Mouse (Mus musculus) C2C12 (cell line): ENCODE data around the gene Tcn2. TPM values are rescaled to one million over a fixed set of nuclear protein-coding genes. Genes with fewer than 3 reads are reported as not detected.
"Not testable (repeated sequence)": the region's sequence is repeated elsewhere in the genome, so short reads cannot be mapped to it uniquely, and the experiment has no call there.

ENCODE experiments used
- H3K27me3 ChIP-seq: one replicate; pipeline ENCODE4 v1.6.1; 2011; ENCODE audit not compliant: control insufficient read depth, insufficient read depth, insufficient read length
- H3K36me3 ChIP-seq: one replicate; pipeline ENCODE4 v1.6.1; 2011; ENCODE audit not compliant: control insufficient read depth, insufficient read depth
- H3K4me3 ChIP-seq: one replicate; pipeline ENCODE4 v1.5.1; 2011; ENCODE audit warnings: mild to moderate bottlenecking, control low read depth; ENCODE audit not compliant: poor library complexity, insufficient read depth, severe bottlenecking
- H3K79me2 ChIP-seq: one replicate; pipeline ENCODE4 v1.6.1; 2011; ENCODE audit not compliant: control insufficient read depth, insufficient read depth
- H3K79me3 ChIP-seq: one replicate; pipeline ENCODE4 v1.6.1; 2011; ENCODE audit warnings: low read depth, control low read depth
- H3ac ChIP-seq: one replicate; pipeline ENCODE3; 2011; ENCODE audit warnings: low read depth; ENCODE audit not compliant: control insufficient read depth, insufficient read length
- CEBPB ChIP-seq: IDR thresholded peaks from one replicate; pipeline ENCODE4 v1.6.1; 2011; ENCODE audit warnings: low read depth, mild to moderate bottlenecking, control low read depth, moderate library complexity
- CTCF ChIP-seq: IDR thresholded peaks from one replicate; pipeline ENCODE4 v1.5.1; 2011; ENCODE audit not compliant: control insufficient read depth, insufficient read depth, insufficient read length
- FOSL1 ChIP-seq: IDR thresholded peaks from one replicate; pipeline ENCODE4 v1.8.0; 2011; ENCODE audit warnings: mild to moderate bottlenecking, low read length; ENCODE audit not compliant: poor library complexity, insufficient read depth, severe bottlenecking
- MAX ChIP-seq: IDR thresholded peaks from one replicate; pipeline ENCODE4 v1.6.1; 2011; ENCODE audit warnings: mild to moderate bottlenecking, control low read depth
- MYOD1 ChIP-seq: IDR thresholded peaks from one replicate; pipeline ENCODE4 v1.6.1; 2011; ENCODE audit warnings: low read depth; ENCODE audit not compliant: control insufficient read depth, insufficient read length
- MYOG ChIP-seq: IDR thresholded peaks from one replicate; pipeline ENCODE4 v1.6.1; 2011; ENCODE audit not compliant: control insufficient read depth, insufficient read length; ENCODE audit errors: extremely low read depth
- USF1 ChIP-seq: IDR thresholded peaks from one replicate; pipeline ENCODE4 v1.6.1; 2011; ENCODE audit warnings: low read depth, mild to moderate bottlenecking, control low read depth, moderate library complexity
- polyA plus RNA-seq: library from polyadenylated mRNA; unstranded; fragments of >200 nt; fragmentation: generic; extraction: Trizol; gene quantifications from one replicate; pipeline ENCODE4 v1.2.1, GENCODE M21; 2012; ENCODE audit warnings: missing spikeins

Tcn2 gene
- polyA plus RNA-seq, 1 experiment: 3.4 TPM

DNA sequence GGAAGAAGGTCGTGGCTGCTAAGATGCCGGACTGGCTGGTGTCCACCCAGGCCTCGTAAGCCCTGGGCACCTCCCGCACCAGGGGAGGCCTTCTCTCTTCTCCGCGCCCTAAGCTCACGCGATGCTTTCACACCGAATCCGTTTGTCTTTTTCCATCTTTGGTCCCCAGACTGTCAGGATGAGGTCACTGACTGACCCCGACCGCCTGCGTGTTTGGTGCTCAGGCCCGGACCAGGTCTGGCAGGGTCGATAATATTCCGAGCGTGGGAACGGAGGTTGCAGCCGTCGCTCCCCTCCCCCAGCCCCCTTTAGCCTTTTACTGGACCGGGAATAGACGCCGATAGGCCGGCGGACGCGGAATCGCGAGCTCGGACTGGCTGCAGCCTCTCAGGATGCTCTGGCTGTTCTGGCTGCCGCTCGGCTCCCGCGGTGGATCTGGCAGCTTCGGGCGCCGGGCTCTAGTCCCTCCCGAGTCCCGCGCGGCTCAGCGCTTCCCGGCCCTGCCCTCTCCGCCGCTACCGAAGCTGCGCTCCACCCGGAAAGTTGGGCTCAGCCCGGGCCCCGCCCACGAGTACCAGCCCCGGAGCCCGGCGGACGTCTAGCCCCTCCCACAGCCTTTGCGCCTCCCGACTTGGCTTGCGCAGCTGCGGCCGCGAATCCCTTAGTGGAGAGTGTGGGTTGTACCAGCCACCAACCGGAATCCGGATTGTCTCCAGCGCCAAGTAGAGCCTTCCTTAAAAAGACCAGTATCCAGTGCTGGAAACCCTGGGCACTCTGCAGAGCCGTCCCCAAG is 18.4 kb downstream of the Tcn2 start:
- H3K27me3 ChIP-seq: no peaks in the 10 kb centered on the region
- no peak for TF ChIP-seq CEBPB
- TF ChIP-seq USF1: no peak
- no peak for TF ChIP-seq CTCF
- no peak for TF ChIP-seq MYOD1
- TF ChIP-seq FOSL1: no peak
- TF ChIP-seq MAX: no peak
- no peak for TF ChIP-seq MYOG

DNA sequence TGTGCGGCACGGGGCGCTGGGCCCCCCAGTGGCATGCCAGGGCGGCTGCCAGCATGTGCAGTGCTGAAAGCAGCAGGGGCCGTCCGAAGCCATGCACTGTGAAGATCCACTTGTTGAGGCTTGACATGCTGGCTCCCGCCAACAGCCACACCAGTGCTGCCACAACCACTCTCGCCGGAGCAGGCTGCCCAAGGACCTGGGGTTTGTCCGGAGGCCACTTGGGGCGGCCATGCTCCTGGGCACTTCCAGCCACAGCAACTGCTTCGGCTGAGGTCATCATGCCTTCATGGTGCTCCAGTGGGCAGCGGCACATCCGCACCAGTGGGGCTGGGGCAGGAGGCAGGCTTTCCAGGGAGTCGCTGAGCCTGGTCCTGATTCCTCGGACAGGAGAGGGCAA is 19.1 kb downstream of the Tcn2 start:
- Histone ChIP-seq H3ac (peak overlapping the region; percentile 72), H3K27me3 (no peaks in the 10 kb centered on the region), H3K79me3 (peaks cover 53% of the 10 kb centered on the region), H3K4me3 (peak overlapping the region; percentile 91), H3K36me3 (peaks cover 18% of the 10 kb centered on the region), H3K79me2 (peaks cover 58% of the 10 kb centered on the region)
- TF ChIP-seq USF1 (no peak), CEBPB (no peak), FOSL1 (no peak), CTCF (no peak), MAX (no peak), MYOG (no peak), MYOD1 (no peak)

More for the DNA sequence above, 18.4 kb downstream of the Tcn2 start:
- H3ac ChIP-seq: peak overlapping the region; percentile 72
- H3K79me3 ChIP-seq: peaks cover 47% of the 10 kb centered on the region
- H3K4me3 ChIP-seq: peak overlapping the region; percentile 91
- peaks cover 52% of the 10 kb centered on the region for H3K79me2 ChIP-seq
- H3K36me3 ChIP-seq: peaks cover 12% of the 10 kb centered on the region

- Histone ChIP-seq H3K27me3 (no peaks in the 10 kb centered on the region), H3K79me3 (peaks cover 59% of the 10 kb centered on the region), H3K4me3 (peak overlapping the region; percentile 91), H3K79me2 (peaks cover 64% of the 10 kb centered on the region), H3K36me3 (peaks cover 24% of the 10 kb centered on the region), H3ac (peak overlapping the region; percentile 72)
- TF ChIP-seq CTCF (no peak), MYOG (no peak), CEBPB (no peak), MYOD1 (no peak), FOSL1 (no peak), MAX (no peak), USF1 (no peak)
Measured at GRCm38 (mm10) chr11:3912100-3912874, 19.7 kb downstream of the Tcn2 start.

GRCm38 (mm10) chr11:3911440-3911839 is 20.5 kb downstream of the Tcn2 start:
- Histone ChIP-seq H3K79me2 (peaks cover 73% of the 10 kb centered on the region), H3ac (peak overlapping the region; percentile 68), H3K36me3 (peaks cover 32% of the 10 kb centered on the region), H3K79me3 (peaks cover 67% of the 10 kb centered on the region), H3K4me3 (peak overlapping the region; percentile 91)
- not testable (repeated sequence) for H3K27me3 ChIP-seq

GRCm38 (mm10) chr11:3910513-3911310 is 21.2 kb downstream of the Tcn2 start:
- Histone ChIP-seq H3K36me3 (peaks cover 39% of the 10 kb centered on the region), H3K27me3 (no peaks in the 10 kb centered on the region), H3K79me3 (peaks cover 72% of the 10 kb centered on the region), H3K79me2 (peaks cover 77% of the 10 kb centered on the region), H3K4me3 (peak overlapping the region; percentile 91), H3ac (peak overlapping the region; percentile 78)
- peak; percentile 75 for TF ChIP-seq MAX
- TF ChIP-seq MYOG: no peak
- TF ChIP-seq CTCF: peak; percentile 27
- peak; percentile 86 for TF ChIP-seq USF1
